Mouse (Mus musculus) kidney, adult 2 months (tissue): ENCODE measurements around the gene Slc39a2.

ENCODE experiments used
- CTCF ChIP-seq: fragments of 200-500 bp; conservative IDR thresholded peaks from 2 replicates; pipeline ENCODE4 v1.5.1; 2011; ENCODE audit warnings: low read depth, mild to moderate bottlenecking, control low read depth, low read length, moderate library complexity, mixed read lengths; ENCODE audit not compliant: insufficient read depth, insufficient read length
- POLR2A ChIP-seq: fragments of 200-500 bp; IDR thresholded peaks from one replicate; pipeline ENCODE4 v1.6.1; 2011; ENCODE audit warnings: low read depth, low read length, control low read depth

DNA sequence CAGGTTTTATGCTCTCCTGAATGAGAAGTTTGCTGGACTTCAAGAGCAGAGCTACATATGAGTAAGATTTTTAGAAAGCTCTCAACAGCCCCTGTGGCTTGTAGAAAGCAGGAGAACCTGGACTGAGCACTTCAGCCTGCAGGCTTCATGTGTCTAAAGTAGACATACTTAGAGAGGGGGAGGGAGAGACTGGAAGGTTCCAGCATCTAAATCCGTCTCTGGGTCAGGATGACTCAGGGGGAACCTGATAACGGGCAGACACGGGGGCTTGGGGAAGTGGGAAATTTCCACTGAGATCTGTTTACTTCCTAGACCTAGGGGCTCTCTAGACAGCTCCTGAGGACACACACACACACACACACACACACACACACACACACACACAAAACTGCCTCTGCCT, 22.3 kb downstream of the Slc39a2 start:
- TF ChIP-seq POLR2A: no peak
- TF ChIP-seq CTCF: no peak
